Mouse (Mus musculus) E14TG2a.4 (cell line): ENCODE measurements around the gene Tssc4.

ENCODE experiments used
- H3K27me3 ChIP-seq: 2 replicates; pipeline ENCODE4 v1.6.1; 2014; ENCODE audit warnings: low read length, control low read depth; ENCODE audit not compliant: insufficient read depth
- H3K36me3 ChIP-seq: 2 replicates; pipeline ENCODE4 v1.6.1; 2014; ENCODE audit warnings: low read length, control low read depth; ENCODE audit not compliant: insufficient read depth
- H3K4me1 ChIP-seq: replicated peaks from 2 replicates; pipeline ENCODE4 v1.6.1; 2014; ENCODE audit warnings: low read depth, low read length, control low read depth
- H3K4me3 ChIP-seq: replicated peaks from 2 replicates; pipeline ENCODE4 v1.5.1; 2014; ENCODE audit warnings: mild to moderate bottlenecking, low read length
- H3K9me3 ChIP-seq: 2 replicates; pipeline ENCODE4 v1.6.1; 2014; ENCODE audit warnings: low read length, control low read depth
- CTCF ChIP-seq: conservative IDR thresholded peaks from 2 replicates; pipeline ENCODE4 v1.5.1; 2014; ENCODE audit warnings: low read length
- NANOG ChIP-seq: IDR thresholded peaks from 2 replicates; pipeline ENCODE4 v1.6.1; 2014; ENCODE audit warnings: borderline replicate concordance, low read length, mixed read lengths
- POU5F1 ChIP-seq: IDR thresholded peaks from 2 replicates; pipeline ENCODE4 v1.6.1; 2014; ENCODE audit warnings: low read length, borderline replicate concordance

Gene Tssc4

DNA sequence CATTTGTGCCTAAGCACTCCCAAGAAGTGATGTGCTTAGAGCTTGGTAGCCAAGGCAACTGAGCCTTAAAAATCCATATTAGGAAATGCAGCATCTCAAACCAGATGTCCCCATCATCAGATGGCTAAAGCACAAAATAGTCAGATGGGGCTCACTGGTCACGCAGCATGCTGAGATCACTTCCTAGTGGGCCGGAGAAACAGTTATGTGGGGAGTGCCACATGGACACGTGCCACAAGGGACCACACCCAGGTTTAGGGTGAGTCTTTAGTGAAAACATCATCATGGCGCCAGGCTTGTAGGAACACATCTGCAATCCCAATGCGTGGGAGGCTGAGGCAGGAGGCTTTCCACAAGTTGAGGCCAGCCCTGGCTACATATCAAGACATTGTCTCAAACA is 47.5 kb downstream of the Tssc4 start:
- H3K36me3 ChIP-seq: no peaks in the 10 kb centered on the region
- peaks cover 17% of the 10 kb centered on the region for H3K27me3 ChIP-seq
- peaks cover 59% of the 10 kb centered on the region for H3K4me1 ChIP-seq
- H3K4me3 ChIP-seq: no peak overlapping the region
- TF ChIP-seq NANOG: no peak
- TF ChIP-seq POU5F1: no peak
- TF ChIP-seq CTCF: no peak
- H3K9me3 ChIP-seq: no peaks in the 10 kb centered on the region

DNA sequence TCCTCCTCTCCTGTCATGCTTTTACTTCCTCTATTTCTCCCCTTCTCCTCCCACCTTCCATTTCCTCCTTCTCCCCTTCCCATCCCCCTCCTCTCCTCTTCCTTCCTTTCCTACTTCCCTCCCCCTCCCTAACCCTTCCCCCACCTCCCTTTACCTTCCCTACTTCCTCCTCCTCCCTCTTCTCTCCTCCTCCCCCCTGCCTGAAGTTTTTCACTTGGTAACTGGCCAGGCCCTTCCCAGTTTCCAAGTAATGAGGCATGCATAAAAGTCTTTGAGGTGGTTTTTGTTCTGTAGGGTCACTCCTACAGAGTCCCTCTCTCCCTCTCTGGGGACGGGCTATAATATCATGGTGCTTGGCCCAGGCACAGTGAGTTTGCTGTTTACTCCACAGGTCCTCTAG is 50.4 kb downstream of the Tssc4 start:
- TF ChIP-seq CTCF (no peak), POU5F1 (no peak), NANOG (no peak)
- Histone ChIP-seq H3K4me1 (peaks cover 86% of the 10 kb centered on the region), H3K27me3 (no peaks in the 10 kb centered on the region), H3K9me3 (no peaks in the 10 kb centered on the region), H3K36me3 (no peaks in the 10 kb centered on the region), H3K4me3 (peak overlapping the region; percentile 45; the same call in 1 of the 2 replicates)

DNA sequence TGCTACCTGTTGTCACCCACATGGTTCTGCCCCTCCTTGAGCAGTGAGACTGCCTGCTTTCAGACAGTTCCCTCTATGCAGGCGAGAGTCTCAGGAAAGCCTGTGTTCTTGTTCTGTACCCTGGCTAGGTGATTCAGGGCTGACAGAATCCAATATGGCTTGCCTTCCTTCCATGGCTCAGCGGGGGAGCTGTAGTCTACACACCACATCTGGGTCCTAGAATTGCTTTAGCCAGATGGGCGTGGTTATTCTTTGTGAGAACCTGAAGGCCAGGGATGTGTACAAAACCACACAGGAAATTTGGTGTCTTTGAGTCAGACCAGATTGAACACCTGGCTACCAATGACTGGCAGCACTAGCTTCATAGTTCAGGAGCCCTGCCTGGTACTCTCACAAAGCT is 50.8 kb downstream of the Tssc4 start:
- Histone ChIP-seq H3K4me3 (peak overlapping the region; percentile 45), H3K27me3 (no peaks in the 10 kb centered on the region), H3K9me3 (no peaks in the 10 kb centered on the region), H3K36me3 (no peaks in the 10 kb centered on the region), H3K4me1 (peaks cover 91% of the 10 kb centered on the region)
- TF ChIP-seq NANOG (no peak), POU5F1 (no peak), CTCF (no peak)
